Mouse (Mus musculus) gastrocnemius, postnatal 10 days (tissue): ENCODE measurements around the gene Lama4. TPM values are rescaled to one million over a fixed set of nuclear protein-coding genes. Genes with fewer than 3 reads are reported as not detected.
A peak's percentile ranks its signal among the peaks of the same experiment; 100 is the strongest.

ENCODE experiments used
- DNase-seq: peaks from one replicate; pipeline ENCODE4 v3.0.0; 2021; ENCODE audit warnings: mixed read lengths
- long read RNA-seq, 2 experiments: library from polyadenylated mRNA; stranded (forward); transcript quantifications; one replicate each; pipeline ENCODE4 v2.0.0; 2021
- total RNA-seq, 2 experiments: library from RNA; stranded (reverse); gene quantifications; 2 replicates each; pipeline ENCODE4 v1.2.3; 2021

Gene Lama4
- 100 to 1,000 TPM in 1 of 2 experiments, 10 to 100 TPM in 1; 99.0 to 129 TPM for total RNA-seq
- long read RNA-seq, experiment 1, full-length matches to known transcripts = 35 of 61 reads
- long read RNA-seq, experiment 1, partial matches to known transcripts = 23 of 61 reads
- long read RNA-seq, experiment 1, other reads (novel, unspliced or antisense) = 3 of 61 reads
- long read RNA-seq, experiment 2, full-length matches to known transcripts = 39 of 53 reads
- long read RNA-seq, experiment 2, partial matches to known transcripts = 9 of 53 reads
- long read RNA-seq, experiment 2, other reads (novel, unspliced or antisense) = 5 of 53 reads

DNA sequence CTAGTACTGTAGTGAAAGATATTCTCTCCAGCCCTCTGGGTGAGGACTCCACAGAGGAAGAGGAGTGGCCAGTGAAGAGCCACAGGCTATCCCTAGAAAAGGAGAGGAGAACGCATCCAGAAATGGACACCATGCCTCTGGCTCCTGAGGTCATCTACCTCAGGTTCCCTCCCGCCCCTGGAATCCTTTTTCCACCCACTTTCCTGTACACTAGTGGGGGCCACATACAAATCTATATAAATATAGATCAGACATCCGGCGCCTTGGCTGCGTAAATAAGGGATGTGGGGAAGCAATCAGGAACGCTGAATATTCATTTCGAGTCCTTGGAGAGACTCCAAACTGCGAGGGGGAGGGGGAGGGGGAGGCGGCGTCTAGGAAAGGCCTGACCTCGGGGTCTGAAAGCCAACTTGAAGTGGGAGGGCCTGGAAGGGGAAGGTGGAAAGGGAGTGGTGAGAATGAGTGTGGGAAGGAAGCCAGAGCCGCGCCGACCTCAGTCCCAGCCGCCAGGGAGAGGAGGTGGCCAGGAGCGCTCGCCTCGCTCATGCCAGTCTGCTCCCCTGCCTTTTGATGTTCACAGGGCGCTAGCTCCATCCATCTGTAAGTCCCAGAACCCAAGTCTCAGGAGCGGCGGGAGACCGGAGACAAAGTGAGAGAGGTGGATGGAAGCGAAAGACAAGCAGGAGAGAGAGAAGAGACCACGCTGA lies at the start of gene Lama4:
Lama4 (plus strand) TSS at position 441 of the 707 bp plus-strand sequence.
- DNase-seq = peak; percentile 73

GRCm38 (mm10) chr10:38916027-38916617 lies 49.2 kb upstream of the Lama4 start:
- no peak for DNase-seq

GRCm38 (mm10) chr10:38928940-38929697 lies 36.2 kb upstream of the Lama4 start:
- no peak for DNase-seq

- DNase-seq = no peak
These were observed 20.6 kb upstream of the Lama4 start for GRCm38 (mm10) chr10:38944701-38945100.

GRCm38 (mm10) chr10:38961920-38962319 lies 3.4 kb upstream of the Lama4 start:
- DNase-seq = no peak

DNA sequence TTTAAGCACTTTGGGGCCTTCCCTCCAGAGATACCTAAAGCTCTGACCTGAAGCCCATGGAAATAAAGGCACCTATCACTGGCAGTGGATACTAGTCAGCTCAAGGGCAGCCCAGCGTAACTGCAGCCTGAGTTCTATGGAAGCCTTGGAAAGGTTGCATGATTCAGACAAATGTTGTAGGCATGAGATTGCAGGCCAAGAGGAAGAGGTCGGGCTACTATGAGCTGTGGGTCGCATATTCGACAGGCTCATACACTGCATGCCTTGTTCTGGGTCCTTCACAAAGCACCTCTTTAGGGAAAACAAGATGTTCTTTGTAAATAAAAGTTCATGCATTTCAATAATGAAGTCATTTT lies 618 bp upstream of the Lama4 start:
- no peak for DNase-seq

GRCm38 (mm10) chr10:38965857-38966256 lies 542 bp downstream of the Lama4 start:
- DNase-seq = peak; percentile 37

DNA sequence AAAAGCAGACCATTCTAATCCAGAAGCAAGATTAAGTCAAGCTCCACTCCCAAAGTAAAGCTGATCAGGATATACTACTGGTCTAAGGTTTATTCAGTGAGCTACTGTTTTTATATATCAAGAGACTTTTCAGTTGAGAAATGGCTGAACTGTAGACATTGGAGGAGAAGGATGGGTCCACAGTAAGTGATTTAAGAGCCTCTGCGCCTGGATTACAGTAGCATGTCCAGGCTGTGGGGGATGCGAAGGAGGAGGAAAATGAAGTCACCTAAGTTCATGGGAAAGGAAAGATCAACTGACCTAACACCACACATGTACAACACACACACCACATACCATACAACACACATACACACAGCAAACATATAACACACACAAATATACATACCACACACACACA lies 1.3 kb downstream of the Lama4 start:
- DNase-seq = no peak

DNA sequence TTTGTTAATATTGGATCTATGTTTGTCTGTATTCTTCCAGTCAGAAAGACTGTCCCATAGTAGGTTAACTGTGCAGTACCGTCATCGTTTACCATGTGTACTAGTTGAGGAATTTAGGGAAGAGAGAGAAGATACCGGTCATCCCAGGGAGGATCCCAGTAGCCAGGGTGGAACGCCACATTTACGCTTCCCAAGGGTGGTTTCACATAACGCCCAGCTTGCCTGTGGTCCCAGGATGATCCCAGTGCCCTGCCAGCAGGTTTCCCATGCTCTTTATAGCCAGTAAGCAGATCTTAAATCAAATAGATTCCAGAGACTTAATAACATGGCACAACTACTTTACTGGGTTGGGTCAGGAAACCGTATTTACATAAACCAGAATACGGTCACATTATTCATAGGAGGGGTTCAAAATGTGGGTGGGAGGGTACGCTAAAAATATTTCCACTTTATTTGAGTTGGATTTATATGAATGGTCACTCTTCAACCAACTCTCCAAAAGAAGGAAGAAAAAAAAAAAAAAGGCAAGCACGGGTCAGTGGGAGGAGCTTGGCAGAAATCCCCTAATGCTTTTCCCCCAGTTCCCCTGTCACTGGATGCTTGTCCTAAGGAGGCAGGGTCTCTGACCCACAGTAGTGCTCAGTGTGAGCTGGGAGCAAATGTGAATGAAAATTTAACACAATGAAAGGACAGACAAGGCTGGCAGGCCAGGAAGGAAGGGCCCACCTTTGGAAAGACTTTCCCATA lies 3.2 kb downstream of the Lama4 start:
- DNase-seq = no peak

- no peak for DNase-seq
These were observed 4.2 kb downstream of the Lama4 start for GRCm38 (mm10) chr10:38969543-38969942.

GRCm38 (mm10) chr10:38969975-38970374 lies 4.7 kb downstream of the Lama4 start:
- DNase-seq = no peak

GRCm38 (mm10) chr10:38972221-38972946 lies 7.1 kb downstream of the Lama4 start:
- no peak for DNase-seq

DNA sequence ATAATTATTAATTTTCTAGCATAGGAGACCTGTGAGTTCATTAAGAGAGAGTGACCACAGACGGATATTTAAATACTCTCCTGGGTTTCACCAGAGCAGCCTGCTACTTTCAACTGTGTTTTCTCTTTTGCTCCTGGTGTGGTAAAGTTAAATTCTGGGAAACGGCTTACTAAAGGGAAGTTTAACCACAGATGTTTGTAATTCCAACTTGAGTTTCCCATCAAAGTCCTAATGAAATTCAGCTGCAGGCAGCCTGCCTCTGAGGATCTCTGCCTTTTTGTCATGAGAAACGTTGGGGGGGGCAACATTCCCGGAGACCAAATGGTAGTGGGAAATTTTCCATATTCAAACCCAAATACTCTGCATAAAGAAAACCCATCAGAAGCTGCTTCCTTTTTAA lies 7.7 kb downstream of the Lama4 start:
- DNase-seq = no peak

DNA sequence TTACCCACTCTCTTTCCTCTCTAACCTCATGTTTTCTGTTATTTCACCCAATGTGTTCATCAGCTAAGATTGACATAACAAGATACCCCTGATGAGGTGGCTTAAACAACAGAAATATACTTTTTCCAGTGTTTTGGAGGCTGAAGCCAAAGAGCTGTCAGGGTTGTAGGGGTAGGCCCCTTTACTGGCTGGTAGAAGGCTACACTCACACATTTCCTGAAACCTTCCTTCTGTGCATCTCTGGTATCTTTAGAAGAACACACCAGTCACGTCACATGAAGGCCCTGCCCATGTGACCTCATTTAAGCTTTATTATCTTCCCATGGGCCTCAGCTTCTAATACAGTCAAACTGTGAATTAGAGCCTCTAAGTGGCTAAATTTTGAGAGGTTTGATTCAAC lies 12.9 kb downstream of the Lama4 start:
- no peak for DNase-seq

DNA sequence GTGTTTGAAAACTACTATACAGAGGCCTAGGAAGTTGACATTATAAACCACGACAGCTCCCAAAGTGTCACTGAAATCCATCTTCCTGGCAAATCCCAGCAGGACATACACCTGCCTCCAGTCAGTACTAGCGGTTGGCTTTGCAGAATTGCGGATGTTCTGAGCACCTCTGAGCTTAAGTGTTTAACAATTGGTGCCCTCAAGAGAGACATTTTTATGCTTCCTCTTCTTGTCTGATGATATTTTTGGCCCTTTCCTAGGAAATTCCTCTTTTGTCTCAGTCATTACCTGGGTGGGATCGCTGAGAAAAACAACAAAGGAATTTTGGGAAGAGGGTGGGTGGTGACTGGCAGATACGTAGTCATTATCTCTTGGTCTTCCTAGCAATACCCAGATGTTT lies 14.4 kb downstream of the Lama4 start:
- DNase-seq = no peak

DNA sequence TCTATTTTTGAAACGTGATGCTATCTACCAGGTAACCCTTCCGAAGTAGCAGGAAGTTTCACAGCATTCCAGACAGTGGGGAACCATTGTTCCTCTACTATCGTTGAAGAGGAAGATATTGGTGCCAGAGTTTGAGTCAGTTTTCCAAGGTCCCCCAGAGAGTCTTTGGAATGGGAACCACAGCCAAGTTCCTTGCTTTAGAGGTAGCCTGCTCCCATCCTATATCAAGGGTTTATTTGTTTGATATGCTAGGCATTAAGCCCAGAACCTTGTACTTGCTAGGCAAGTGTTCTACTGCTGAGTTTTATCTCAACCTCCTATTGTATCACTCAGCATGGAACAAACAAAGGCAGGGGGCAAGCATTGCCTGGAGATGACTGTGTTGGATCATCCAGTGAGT lies 15.7 kb downstream of the Lama4 start:
- DNase-seq = no peak

GRCm38 (mm10) chr10:38984358-38985075 lies 19.2 kb downstream of the Lama4 start:
- no peak for DNase-seq

DNA sequence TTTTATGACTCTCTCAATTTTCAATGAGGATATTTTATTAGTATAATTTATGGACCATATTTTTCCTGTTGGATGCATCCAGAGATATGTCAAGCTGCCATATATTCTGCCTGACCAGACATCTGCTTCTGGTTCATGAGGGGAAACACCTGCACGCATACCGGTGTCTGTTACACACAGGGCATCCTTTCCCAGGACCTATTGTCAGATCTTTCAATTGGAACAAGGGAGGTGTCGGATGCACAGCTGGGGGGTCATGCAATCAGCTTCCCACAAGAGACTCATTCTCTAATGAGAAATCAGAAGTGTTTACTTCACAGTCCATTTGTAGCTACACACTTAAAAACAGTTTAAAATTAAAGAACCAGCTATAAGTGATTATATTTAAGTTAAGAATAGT lies 20.7 kb downstream of the Lama4 start:
- no peak for DNase-seq

GRCm38 (mm10) chr10:38992827-38993226 lies 27.5 kb downstream of the Lama4 start:
- DNase-seq = no peak

- no peak for DNase-seq
These were observed 28.5 kb downstream of the Lama4 start for GRCm38 (mm10) chr10:38993632-38994424.
